Mouse (Mus musculus) spleen, adult 2 months (tissue): ENCODE results near the gene Hist2h2aa1. TPM values are rescaled to one million over a fixed set of nuclear protein-coding genes. Genes with fewer than 3 reads are reported as not detected.
A peak's percentile ranks its signal among the peaks of the same experiment; 100 is the strongest.

ENCODE experiments used
- DNase-seq, 2 experiments: peaks; one replicate each; pipeline versions ENCODE4 v3.0.0 to v3.0.0-alpha.2; 2012 to 2021; ENCODE audit warnings: low spot score in 2 of 2, low read depth in 1 of 2
- H3K27ac ChIP-seq: fragments of 200-500 bp; 2 replicates; pipeline ENCODE4 v1.5.1; 2012; ENCODE audit warnings: low read length, inconsistent platforms; ENCODE audit not compliant: insufficient read depth
- H3K27me3 ChIP-seq: fragments of 200-500 bp; 2 replicates; pipeline ENCODE4 v1.6.1; 2012; ENCODE audit warnings: mild to moderate bottlenecking, moderate library complexity, low read length, inconsistent platforms; ENCODE audit not compliant: control insufficient read depth, insufficient read depth
- H3K36me3 ChIP-seq: fragments of 200-500 bp; 2 replicates; pipeline ENCODE4 v1.6.1; 2012; ENCODE audit warnings: mild to moderate bottlenecking, low read length, inconsistent platforms; ENCODE audit not compliant: control insufficient read depth, insufficient read depth
- H3K4me1 ChIP-seq: fragments of 200-500 bp; 2 replicates; pipeline ENCODE4 v1.6.1; 2011; ENCODE audit warnings: inconsistent platforms; ENCODE audit not compliant: control insufficient read depth, insufficient read depth, insufficient read length
- H3K4me3 ChIP-seq: fragments of 200-500 bp; 2 replicates; pipeline ENCODE4 v1.5.1; 2011; ENCODE audit warnings: mild to moderate bottlenecking, inconsistent platforms; ENCODE audit not compliant: insufficient read depth, insufficient read length; ENCODE audit errors: extremely low read depth
- CTCF ChIP-seq: fragments of 200-500 bp; IDR thresholded peaks from 2 replicates; pipeline ENCODE4 v1.5.1; 2011; ENCODE audit warnings: mild to moderate bottlenecking, inconsistent platforms; ENCODE audit not compliant: insufficient read depth, insufficient read length, insufficient replicate concordance; ENCODE audit errors: extremely low read depth
- POLR2A ChIP-seq: fragments of 200-500 bp; IDR thresholded peaks from 2 replicates; pipeline ENCODE4 v1.6.1; 2011; ENCODE audit warnings: low read depth, low read length, inconsistent platforms
- WGBS: fragments of 180-500 bp; shearing (Covaris S2); methylation state at CpG from one replicate; pipeline ENCODE4 v1.1.7; 2018; 5-methylcytosine and 5-hydroxymethylcytosine counted together
- polyA plus RNA-seq: library from polyadenylated mRNA; depleted of rRNA; stranded (reverse); fragments of >200 nt; gene quantifications from 2 replicates; pipeline ENCODE4 v1.2.3, GENCODE M21; 2012

The Hist2h2aa1 gene
- polyA plus RNA-seq, 1 experiment, result 95.6 TPM

GRCm38 (mm10) chr3:96269511-96270474 is 24.5 kb downstream of the Hist2h2aa1 start, which contains the start of gene Hist2h2bb:
Gene Hist2h2bb, plus strand, starts transcription at chr3:96269752.
- no peaks in the 10 kb centered on the region for H3K27me3 ChIP-seq
- H3K36me3 ChIP-seq, result no peaks in the 10 kb centered on the region
- TF ChIP-seq POLR2A (peak; percentile 99), CTCF (no peak)
- peak within 1 kb of the TSS; percentile 97 for H3K27ac ChIP-seq
- H3K4me1 ChIP-seq, result peaks cover 6% of the 10 kb centered on the region; the same call in 1 of the 2 replicates
- H3K4me3 ChIP-seq, result peak within 1 kb of the TSS; percentile 73
- under 1% methylated on average over 45 of the region's 45 CpGs for WGBS
- DNase-seq, result peak; percentile 83 to 97

- Histone ChIP-seq H3K27me3 (no peaks in the 10 kb centered on the region), H3K4me3 (no peak overlapping the region), H3K4me1 (peaks cover 5% of the 10 kb centered on the region; the same call in 1 of the 2 replicates), H3K27ac (peak overlapping the region; percentile 35), H3K36me3 (no peaks in the 10 kb centered on the region)
- 45% methylated on average over 17 of the region's 17 CpGs for WGBS
- peak in 1 of 2 experiments; percentile 35 for DNase-seq
- no peak for TF ChIP-seq POLR2A
- no peak for TF ChIP-seq CTCF
These were observed 28.5 kb downstream of the Hist2h2aa1 start for GRCm38 (mm10) chr3:96273591-96274465.

- Histone ChIP-seq H3K4me3 (peak overlapping the region; percentile 72; the same call in 1 of the 2 replicates), H3K27ac (peak overlapping the region; percentile 62), H3K4me1 (peaks cover 5% of the 10 kb centered on the region; the same call in 1 of the 2 replicates), H3K27me3 (no peaks in the 10 kb centered on the region), H3K36me3 (no peaks in the 10 kb centered on the region)
- DNase-seq, result peak; percentile 60 to 67
- TF ChIP-seq CTCF (no peak), POLR2A (no peak)
- WGBS, result 16% methylated on average over 8 of the region's 8 CpGs
These were observed 32.1 kb downstream of the Hist2h2aa1 start for GRCm38 (mm10) chr3:96277428-96277799.

GRCm38 (mm10) chr3:96277800-96278624 is 32.7 kb downstream of the Hist2h2aa1 start:
- under 1% methylated on average over 49 of the region's 49 CpGs for WGBS

GRCm38 (mm10) chr3:96280660-96281059 is 35.4 kb downstream of the Hist2h2aa1 start:
- no peaks in the 10 kb centered on the region for H3K27me3 ChIP-seq
- no peak for TF ChIP-seq CTCF
- no peak for TF ChIP-seq POLR2A
- H3K4me1 ChIP-seq, result peaks cover 7% of the 10 kb centered on the region
- DNase-seq, result no peak
- no peak overlapping the region for H3K4me3 ChIP-seq
- 84% methylated on average over 6 of the region's 6 CpGs for WGBS
- no peak overlapping the region for H3K27ac ChIP-seq
- no peaks in the 10 kb centered on the region for H3K36me3 ChIP-seq

More at GRCm38 (mm10) chr3:96277800-96278624, 32.7 kb downstream of the Hist2h2aa1 start:
- no peak for TF ChIP-seq POLR2A
- peak; percentile 79 for TF ChIP-seq CTCF
- peaks cover 5% of the 10 kb centered on the region; the same call in 1 of the 2 replicates for H3K4me1 ChIP-seq
- H3K36me3 ChIP-seq, result no peaks in the 10 kb centered on the region
- peak; percentile 85 to 89 for DNase-seq
- no peaks in the 10 kb centered on the region for H3K27me3 ChIP-seq
- H3K27ac ChIP-seq, result peak overlapping the region; percentile 81
- peak overlapping the region; percentile 72 for H3K4me3 ChIP-seq
